Mouse (Mus musculus): ENCODE measurements at regions not wholly inside any gene's neighbourhood (a gene's known extent, or its start where the extent isn't known, plus 50 kb on each side); places are given as distances from the start of the nearest gene placed in this dataset.

- no peak for DNase-seq
Measured at GRCm38 (mm10) chr4:93444666-93445065, 109.4 kb upstream of the Tusc1 start.

GRCm38 (mm10) chr4:93438587-93439336, 103.5 kb upstream of the Tusc1 start:
- DNase-seq: no peak

GRCm38 (mm10) chr4:93437386-93438130, 102.2 kb upstream of the Tusc1 start:
- no peak for DNase-seq

- DNase-seq: no peak
Measured at GRCm38 (mm10) chr4:93412695-93413094, 77.4 kb upstream of the Tusc1 start.

- DNase-seq: no peak
Measured at GRCm38 (mm10) chr4:93406876-93407275, 71.6 kb upstream of the Tusc1 start.

- DNase-seq: no peak
Measured at GRCm38 (mm10) chr4:93400579-93400978, 65.3 kb upstream of the Tusc1 start.
